Mouse (Mus musculus) layer of hippocampus, adult 2 months (tissue): ENCODE data around the gene Ppih. TPM values are rescaled to one million over a fixed set of nuclear protein-coding genes. Genes with fewer than 3 reads are reported as not detected.
"Not testable (repeated sequence)": the region's sequence is repeated elsewhere in the genome, so short reads cannot be mapped to it uniquely, and the experiment has no call there.

Source experiments
- DNase-seq, 2 experiments: peaks; one replicate each; pipeline ENCODE4 v3.0.0; 2022; ENCODE audit warnings: low spot score in 2 of 2
- H3K27ac ChIP-seq: fragments of 200-600 bp; 2 replicates; pipeline ENCODE4 v1.8.1; 2022
- H3K4me3 ChIP-seq: fragments of 200-600 bp; 2 replicates; pipeline ENCODE4 v1.8.1; 2022; ENCODE audit warnings: mild to moderate bottlenecking
- CTCF ChIP-seq: fragments of 200-600 bp; conservative IDR thresholded peaks from 2 replicates; pipeline ENCODE4 v1.8.1; 2022; ENCODE audit warnings: antibody characterized with exemption, mild to moderate bottlenecking, moderate library complexity
- total RNA-seq, 2 experiments: library from RNA; stranded (reverse); gene quantifications; 2 replicates each; pipeline ENCODE4 v1.2.3; 2021

Gene Ppih
- total RNA-seq, 2 experiments from 2014 or later = 14.7 to 16.0 TPM

GRCm38 (mm10) chr4:119303291-119303690, 17.1 kb downstream of the Ppih start:
- no peak for DNase-seq
- no peak for TF ChIP-seq CTCF
- Histone ChIP-seq H3K4me3 (no peak overlapping the region), H3K27ac (no peak overlapping the region)

GRCm38 (mm10) chr4:119301777-119302176, 18.6 kb downstream of the Ppih start:
- TF ChIP-seq CTCF = no peak
- Histone ChIP-seq H3K27ac (no peak overlapping the region), H3K4me3 (no peak overlapping the region)
- no peak for DNase-seq

GRCm38 (mm10) chr4:119300761-119301160, 19.6 kb downstream of the Ppih start:
- no peak overlapping the region for H3K4me3 ChIP-seq
- DNase-seq = no peak
- TF ChIP-seq CTCF = no peak
- H3K27ac ChIP-seq = no peak overlapping the region

GRCm38 (mm10) chr4:119297361-119297760, 23.0 kb downstream of the Ppih start:
- Histone ChIP-seq H3K27ac (no peak overlapping the region), H3K4me3 (no peak overlapping the region)
- no peak for DNase-seq
- TF ChIP-seq CTCF = no peak

GRCm38 (mm10) chr4:119295134-119295453, 25.3 kb downstream of the Ppih start:
- no peak for DNase-seq
- no peak for TF ChIP-seq CTCF
- H3K27ac ChIP-seq = peak overlapping the region; percentile 98

GRCm38 (mm10) chr4:119294415-119295133, 25.8 kb downstream of the Ppih start, which contains the start of gene Ybx1:
TSS of gene Ybx1 (minus strand) at chr4:119294604.
- DNase-seq = peak; percentile 100
- Histone ChIP-seq H3K27ac (peak within 1 kb of the TSS; percentile 98), H3K4me3 (peak within 1 kb of the TSS; percentile 72)
- TF ChIP-seq CTCF = no peak

More at GRCm38 (mm10) chr4:119295134-119295453, 25.3 kb downstream of the Ppih start:
- peak overlapping the region; percentile 72 for H3K4me3 ChIP-seq

- Histone ChIP-seq H3K27ac (peak overlapping the region; percentile 85), H3K4me3 (peak overlapping the region; percentile 72)
- no peak for TF ChIP-seq CTCF
Observed at GRCm38 (mm10) chr4:119293574-119294258, 26.6 kb downstream of the Ppih start.

GRCm38 (mm10) chr4:119292771-119293573, 27.4 kb downstream of the Ppih start:
- H3K4me3 ChIP-seq = peak overlapping the region; percentile 72
- peak; percentile 26 to 40 for DNase-seq
- peak overlapping the region; percentile 76 for H3K27ac ChIP-seq
- TF ChIP-seq CTCF = no peak

More at GRCm38 (mm10) chr4:119293574-119294258, 26.6 kb downstream of the Ppih start:
- peak in 1 of 2 experiments; percentile 16 for DNase-seq

GRCm38 (mm10) chr4:119291921-119292320, 28.4 kb downstream of the Ppih start:
- DNase-seq = no peak
- no peak overlapping the region for H3K27ac ChIP-seq
- TF ChIP-seq CTCF = no peak
- H3K4me3 ChIP-seq = peak overlapping the region; percentile 72

- Histone ChIP-seq H3K4me3 (no peak overlapping the region), H3K27ac (no peak overlapping the region)
- no peak for TF ChIP-seq CTCF
- DNase-seq = no peak
Observed at GRCm38 (mm10) chr4:119285336-119285735, 35.0 kb downstream of the Ppih start.

- no peak overlapping the region for H3K27ac ChIP-seq
- DNase-seq = no peak
- H3K4me3 ChIP-seq = no peak overlapping the region
- TF ChIP-seq CTCF = no peak
Observed at GRCm38 (mm10) chr4:119284861-119285260, 35.5 kb downstream of the Ppih start.

GRCm38 (mm10) chr4:119278784-119279183, 41.6 kb downstream of the Ppih start:
- H3K4me3 ChIP-seq, DNase-seq, H3K27ac ChIP-seq: not testable (repeated sequence)

- H3K27ac ChIP-seq = peak overlapping the region; percentile 67; the same call in 1 of the 2 replicates
- no peak for DNase-seq
- no peak for TF ChIP-seq CTCF
- H3K4me3 ChIP-seq = no peak overlapping the region
Observed at GRCm38 (mm10) chr4:119275726-119276125, 44.6 kb downstream of the Ppih start.
